ENCODE assay signal across 12 mouse cellular contexts in the genomic region with DNA sequence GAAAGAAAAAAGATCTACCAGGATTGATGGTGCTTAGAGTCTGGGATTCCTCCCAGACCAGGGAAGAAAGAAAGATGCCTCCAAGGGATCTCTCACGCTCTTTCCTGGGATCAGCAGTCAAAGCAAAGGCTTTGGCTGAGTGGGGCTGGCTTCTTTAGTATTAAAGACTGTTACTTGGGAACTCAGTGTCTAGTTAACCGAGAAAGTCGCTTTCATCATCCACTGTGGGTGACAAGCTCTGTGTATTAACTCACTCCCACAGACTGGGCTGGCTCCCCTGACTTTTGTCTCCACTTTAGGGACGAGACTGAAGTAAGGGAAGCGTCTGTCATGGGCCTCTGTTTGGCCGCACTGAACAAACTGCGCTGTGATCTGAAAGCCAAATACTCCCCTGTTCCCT. TPM values are rescaled to one million over a fixed set of nuclear protein-coding genes. Genes with fewer than 3 reads are reported as not detected.
DNase-seq lines count a peak whose midpoint lies in the region; ATAC-seq lines count a peak whose summit lies in the region.
"Had no signal": no experiment of that assay in that cellular context is flagged by ENCODE, and none has a peak within 500 bp of the region (broad histone marks: within the 10 kb centered on the region; RNA-seq: fewer than 3 reads in every experiment).

No protein-coding gene starts in this region.

- H3K4me1 ChIP-seq in heart, embryonic 15.5 days (replicated peaks), result peaks cover 25% of the 10 kb centered on the region
- H3K4me1 ChIP-seq in limb, embryonic 13.5 days, result peaks cover 19% of the 10 kb centered on the region
- H3K4me1 ChIP-seq in limb, embryonic 10.5 days, result peaks cover 15% of the 10 kb centered on the region; the same call in 1 of the 2 replicates
- H3K4me1 ChIP-seq in stomach, embryonic 14.5 days (ENCODE audit: control insufficient read depth, insufficient read depth, low read length), result peaks cover 19% of the 10 kb centered on the region
- H3K4me1 ChIP-seq: hindbrain, embryonic 12.5 days; midbrain, embryonic 15.5 days had no signal

- H3K9ac ChIP-seq in heart, embryonic 15.5 days, result 0 out of 2 replicates have a peak overlapping the region, but pooled peaks have one; percentile 51
- no peak overlapping the region for H3K9ac ChIP-seq in limb, embryonic 13.5 days
- no peak overlapping the region for H3K9ac ChIP-seq in stomach, embryonic 14.5 days (replicated peaks; ENCODE audit: low read depth, low read length)
- H3K9ac ChIP-seq: hindbrain, embryonic 12.5 days; midbrain, embryonic 15.5 days had no signal

- H3K4me2 ChIP-seq in heart, embryonic 15.5 days, result peak overlapping the region; percentile 60
- peak overlapping the region; percentile 53; the same call in 1 of the 2 replicates for H3K4me2 ChIP-seq in limb, embryonic 13.5 days (replicated peaks)
- peak overlapping the region; percentile 38 for H3K4me2 ChIP-seq in stomach, embryonic 14.5 days (replicated peaks; ENCODE audit: low read depth, low read length)
- H3K4me2 ChIP-seq: hindbrain, embryonic 12.5 days; midbrain, embryonic 15.5 days had no signal

- intact Hi-C loops in heart, postnatal 14 days (cut with DNase I), result no loop called here

- 59% methylated on average over 7 of the region's 7 CpGs for WGBS in heart, embryonic 15.5 days
- WGBS in limb, embryonic 13.5 days, result 69% methylated on average over 7 of the region's 7 CpGs
- WGBS in limb, embryonic 10.5 days, result 72% methylated on average over 7 of the region's 7 CpGs
- WGBS in stomach, embryonic 14.5 days, result 49% methylated on average over 7 of the region's 7 CpGs

- no peaks in the 10 kb centered on the region for H3K9me3 ChIP-seq in heart, embryonic 15.5 days (replicated peaks)
- H3K9me3 ChIP-seq in limb, embryonic 13.5 days, result no peaks in the 10 kb centered on the region
- H3K9me3 ChIP-seq in limb, embryonic 10.5 days (replicated peaks), result no peaks in the 10 kb centered on the region
- no peaks in the 10 kb centered on the region for H3K9me3 ChIP-seq in stomach, embryonic 14.5 days (ENCODE audit: control insufficient read depth, low read depth, low read length)
- H3K9me3 ChIP-seq: G1E; hindbrain, embryonic 12.5 days; midbrain, embryonic 15.5 days had no signal

- no peak for ATAC-seq in heart, embryonic 15.5 days (replicated peaks; ENCODE audit: insufficient number of reproducible peaks, insufficient read depth, low FRiP score, low read depth)
- no peak for ATAC-seq in limb, embryonic 13.5 days (ENCODE audit: low FRiP score, low read depth)
- no peak for ATAC-seq in stomach, embryonic 14.5 days (ENCODE audit: insufficient number of reproducible peaks, insufficient read depth, low FRiP score, low read depth)
- ATAC-seq: midbrain, embryonic 15.5 days had no signal

- DNase-seq in heart, postnatal 14 days, result no peak
- DNase-seq in limb, embryonic 10.5 days (ENCODE audit: low spot score), result no peak
- DNase-seq in kidney, postnatal 36 days, result peak; percentile 10 to 23
- no peak for DNase-seq in frontal cortex, postnatal 25 days (ENCODE audit: low spot score in 2 of 2)
- DNase-seq: gastrocnemius, postnatal 25 days had no signal

- H3K4me3 ChIP-seq in heart, embryonic 15.5 days, result peak overlapping the region; percentile 11; the same call in 1 of the 2 replicates
- H3K4me3 ChIP-seq in limb, embryonic 13.5 days, result no peak overlapping the region
- H3K4me3 ChIP-seq in limb, embryonic 10.5 days, result no peak overlapping the region
- H3K4me3 ChIP-seq in stomach, embryonic 14.5 days (ENCODE audit: low read depth, low read length), result no peak overlapping the region
- H3K4me3 ChIP-seq: hindbrain, embryonic 12.5 days; midbrain, embryonic 15.5 days had no signal

- no peak overlapping the region for H3K27ac ChIP-seq in heart, embryonic 15.5 days
- H3K27ac ChIP-seq in limb, embryonic 13.5 days, result no peak overlapping the region
- H3K27ac ChIP-seq in limb, embryonic 10.5 days, result no peak overlapping the region
- no peak overlapping the region for H3K27ac ChIP-seq in stomach, embryonic 14.5 days (ENCODE audit: low read length)
- H3K27ac ChIP-seq: hindbrain, embryonic 12.5 days; macrophage; midbrain, embryonic 15.5 days had no signal

- H3K36me3 ChIP-seq in heart, embryonic 15.5 days, result no peaks in the 10 kb centered on the region
- H3K36me3 ChIP-seq in limb, embryonic 13.5 days, result no peaks in the 10 kb centered on the region
- H3K36me3 ChIP-seq in limb, embryonic 10.5 days, result no peaks in the 10 kb centered on the region
- H3K36me3 ChIP-seq in stomach, embryonic 14.5 days (ENCODE audit: control insufficient read depth, insufficient read depth, low read length), result no peaks in the 10 kb centered on the region
- H3K36me3 ChIP-seq: G1E; hindbrain, embryonic 12.5 days; midbrain, embryonic 15.5 days had no signal

- no peaks in the 10 kb centered on the region for H3K27me3 ChIP-seq in heart, embryonic 15.5 days
- no peaks in the 10 kb centered on the region for H3K27me3 ChIP-seq in limb, embryonic 13.5 days
- no peaks in the 10 kb centered on the region for H3K27me3 ChIP-seq in limb, embryonic 10.5 days (ENCODE audit: low read depth, poor library complexity, severe bottlenecking)
- no peaks in the 10 kb centered on the region for H3K27me3 ChIP-seq in stomach, embryonic 14.5 days (ENCODE audit: control insufficient read depth, insufficient read depth, low read length)
- H3K27me3 ChIP-seq: hindbrain, embryonic 12.5 days; midbrain, embryonic 15.5 days had no signal

RNA-seq across cellular contexts. Expression of a gene that starts 2.2 kb away (rescaled TPM):
- 18.7 and 21.4 TPM in 2 replicates for polyA plus RNA-seq in heart, embryonic 15.5 days (2015; fragmentation: Nextera tagmentation; extraction: Ambion mirVana)
- 10 to 100 TPM; 15.3 to 15.6 TPM for total RNA-seq in heart, postnatal 14 days (2021)
- 8.6 and 10.2 TPM in 2 replicates for polyA plus RNA-seq in limb, embryonic 13.5 days (2015; fragmentation: Nextera tagmentation; extraction: Ambion mirVana)
- polyA plus RNA-seq in limb, embryonic 10.5 days (2016; fragmentation: Nextera tagmentation; extraction: Ambion mirVana), result 2.5 and 3.1 TPM in 2 replicates
- 11.9 and 12.2 TPM in 2 replicates for polyA plus RNA-seq in stomach, embryonic 14.5 days (2014; fragmentation: Nextera tagmentation; extraction: Ambion mirVana)
- polyA plus RNA-seq: G1E had no signal

Comparison
In these comparisons a context has a peak if more than half of its experiments do, and no peak if none do; other contexts are left out.
1. DNase-seq: peak in kidney, postnatal 36 days (2 of 2); none in heart, postnatal 14 days (0 of 2), limb, embryonic 10.5 days (single experiment) and frontal cortex, postnatal 25 days (0 of 2).
2. Peak in every context shown above with its lines, with median percentiles within 50 percentile points of each other: H3K4me2 ChIP-seq.